Mouse (Mus musculus): ENCODE measurements around the gene Fut8. TPM values are rescaled to one million over a fixed set of nuclear protein-coding genes. Genes with fewer than 3 reads are reported as not detected.

Gene Fut8
- total and polyA plus RNA-seq, 3 experiments = 60.6 to 124 (median 86.0) TPM

- H3K9ac ChIP-seq (ENCODE audit: insufficient read depth, low read depth) = peak overlapping the region; percentile 89
- in situ Hi-C loops (cut with MboI; ENCODE audit: low pct_ligation_motif_present, low pct_unique_long_range_greater_than_20kb, low sequenced_read_pairs) (loop anchor here (5.0 to 25.0 kb wide), 4 partner anchors 94 to 549 kb away; no protein-coding TSS in a partner anchor), dilution Hi-C loops (cut with MboI; ENCODE audit: extremely low pct_ligation_motif_present, extremely low pct_unique_long_range_greater_than_20kb, low sequenced_read_pairs) (no loop called here)
- no peaks in the 10 kb centered on the region for H3K9me3 ChIP-seq (replicated peaks; ENCODE audit: low read length)
- H3K27me3 ChIP-seq (replicated peaks) = no peaks in the 10 kb centered on the region
- peak overlapping the region; percentile 79 to 95 (median 84) for H3K4me3 ChIP-seq (replicated peaks in 1 of 3; ENCODE audit: low read depth in 2 of 3, low read length in 2 of 3, poor library complexity in 1 of 3)
- peaks cover 23% of the 10 kb centered on the region for H3K79me2 ChIP-seq (replicated peaks; ENCODE audit: control insufficient read depth, extremely low read depth, insufficient read depth, poor library complexity, severe bottlenecking)
- no peaks in the 10 kb centered on the region for H3K36me3 ChIP-seq (replicated peaks in 1 of 2; ENCODE audit: control insufficient read depth in 1 of 2, insufficient read depth in 1 of 2, low read length in 1 of 2)
- peaks cover 0 to 37% of the 10 kb centered on the region in 2 experiments; a peak in 2 of 4 replicates for H3K4me1 ChIP-seq (ENCODE audit: control insufficient read depth in 1 of 2, insufficient read depth in 2 of 2)
- DNase-seq (ENCODE audit: extremely low read depth) = peak; percentile 88
- peak overlapping the region; percentile 44; the same call in 1 of the 2 replicates for H3K4me2 ChIP-seq (ENCODE audit: insufficient read depth, low read depth, poor library complexity, severe bottlenecking)
- peak overlapping the region; percentile 71 for H3K27ac ChIP-seq (ENCODE audit: insufficient read depth, low read depth)
- TF ChIP-seq RCOR1 (conservative IDR thresholded peaks at IDR 0.05; ENCODE audit: low read depth, low read length) = no peak
- peak; percentile 63 for TF ChIP-seq TCF12 (IDR thresholded peaks at IDR 0.05; ENCODE audit: low read depth, low read length)
- TF ChIP-seq MAZ (IDR thresholded peaks at IDR 0.05; ENCODE audit: low read depth, low read length) = no peak
- peak; percentile 65; the same call in 1 of the 2 replicates for TF ChIP-seq POLR2AphosphoS2 (IDR thresholded peaks at IDR 0.05; ENCODE audit: low read depth, low read length)
- TF ChIP-seq USF1 (IDR thresholded peaks at IDR 0.05; ENCODE audit: low read depth, low read length) = no peak
- peak; percentile 46 for TF ChIP-seq NELFE (IDR thresholded peaks at IDR 0.05; ENCODE audit: low read depth, low read length)
- TF ChIP-seq E2F4 (IDR thresholded peaks at IDR 0.05; ENCODE audit: insufficient replicate concordance, low read depth, low read length) = no peak
- 0 out of 2 replicates have a peak, but pooled peaks have one; percentile 26 for TF ChIP-seq MYC (IDR thresholded peaks at IDR 0.05; ENCODE audit: low read depth, low read length)
- TF ChIP-seq UBTF (IDR thresholded peaks at IDR 0.05; ENCODE audit: low read depth, low read length) = peak; percentile 71
- no peak for TF ChIP-seq ETS1 (conservative IDR thresholded peaks at IDR 0.05; ENCODE audit: low read depth, low read length)
- TF ChIP-seq MAFK (IDR thresholded peaks at IDR 0.05; ENCODE audit: insufficient replicate concordance, low read length) = no peak
- TF ChIP-seq CHD2 (IDR thresholded peaks at IDR 0.05; ENCODE audit: low read length) = no peak; the same call in 1 of the 2 replicates
- TF ChIP-seq ZC3H11A (IDR thresholded peaks at IDR 0.05; ENCODE audit: low read depth, low read length) = no peak
- peak; percentile 22; the same call in 1 of the 2 replicates for TF ChIP-seq SIN3A (IDR thresholded peaks at IDR 0.05; ENCODE audit: low read length)
- peak; percentile 96 for TF ChIP-seq NRF1 (IDR thresholded peaks at IDR 0.05; ENCODE audit: low read depth, low read length)
- TF ChIP-seq ZMIZ1 (IDR thresholded peaks at IDR 0.05; ENCODE audit: low read depth, low read length) = 0 out of 2 replicates have a peak, but pooled peaks have one; percentile 36
- peak in 1 of 2 experiments; percentile 39; a peak in 2 of 4 replicates for TF ChIP-seq CTCF (conservative IDR thresholded peaks at IDR 0.05 in 1 of 2, IDR thresholded peaks at IDR 0.05 in 1 of 2; ENCODE audit: low read depth in 2 of 2, low read length in 2 of 2)
- TF ChIP-seq GABPA (IDR thresholded peaks at IDR 0.05; ENCODE audit: insufficient replicate concordance, low read depth, low read length) = no peak
- TF ChIP-seq IRF4 (IDR thresholded peaks at IDR 0.05; ENCODE audit: low read depth, low read length) = no peak
- no peak for TF ChIP-seq JUN (IDR thresholded peaks at IDR 0.05; ENCODE audit: insufficient read depth, low read depth, low read length)
- TF ChIP-seq USF2 (conservative IDR thresholded peaks at IDR 0.05; ENCODE audit: low read depth, low read length) = no peak
- TF ChIP-seq ZNF384 (IDR thresholded peaks at IDR 0.05; ENCODE audit: low read depth, low read length) = no peak
- peak; percentile 51 for TF ChIP-seq SMC3 (IDR thresholded peaks at IDR 0.05; ENCODE audit: low read depth, low read length)
- 0 out of 2 replicates have a peak, but pooled peaks have one; percentile 11 for TF ChIP-seq KAT2A (IDR thresholded peaks at IDR 0.05; ENCODE audit: insufficient replicate concordance, low read length)
- peak; percentile 66 for TF ChIP-seq ELF1 (IDR thresholded peaks at IDR 0.05; ENCODE audit: low read depth, low read length)
- no peak for TF ChIP-seq ZKSCAN1 (IDR thresholded peaks at IDR 0.05; ENCODE audit: borderline replicate concordance, low read depth, low read length)
- peak; percentile 60; the same call in 1 of the 2 replicates for TF ChIP-seq MXI1 (IDR thresholded peaks at IDR 0.05; ENCODE audit: low read depth, low read length)
- no peak for TF ChIP-seq JUND (conservative IDR thresholded peaks at IDR 0.05; ENCODE audit: low read depth, low read length)
- TF ChIP-seq RAD21 (IDR thresholded peaks at IDR 0.05; ENCODE audit: low read depth, low read length) = no peak; the same call in 1 of the 2 replicates
- TF ChIP-seq BHLHE40 (IDR thresholded peaks at IDR 0.05; ENCODE audit: low read depth, low read length) = peak; percentile 69
- no peak for TF ChIP-seq PAX5 (IDR thresholded peaks at IDR 0.05; ENCODE audit: low read length)
- peak; percentile 68; the same call in 1 of the 2 replicates for TF ChIP-seq TBP (conservative IDR thresholded peaks at IDR 0.05; ENCODE audit: low read depth, low read length)
- TF ChIP-seq EP300 (IDR thresholded peaks at IDR 0.05; ENCODE audit: low read length) = no peak
- peak; percentile 73 for TF ChIP-seq POLR2A (IDR thresholded peaks at IDR 0.05; ENCODE audit: low read depth, low read length)
- peak; percentile 28; the same call in 1 of the 2 replicates for TF ChIP-seq MAX (IDR thresholded peaks at IDR 0.05; ENCODE audit: low read length)
- no peak for TF ChIP-seq CHD1 (IDR thresholded peaks at IDR 0.05; ENCODE audit: low read depth, low read length)
- TF ChIP-seq HCFC1 (IDR thresholded peaks at IDR 0.05; ENCODE audit: low read depth, low read length) = peak; percentile 3; the same call in 1 of the 2 replicates
Measured at GRCm38 (mm10) chr12:77238531-77239389, 835 bp downstream of the Fut8 start.

Measured in CH12.LX (cell line).